Mouse (Mus musculus): Measurements from ENCODE around the gene Olfr283. TPM values are rescaled to one million over a fixed set of nuclear protein-coding genes. Genes with fewer than 3 reads are reported as not detected.

The Olfr283 gene
- polyA plus RNA-seq, 1 experiment from 2014 or later = not detected

DNA sequence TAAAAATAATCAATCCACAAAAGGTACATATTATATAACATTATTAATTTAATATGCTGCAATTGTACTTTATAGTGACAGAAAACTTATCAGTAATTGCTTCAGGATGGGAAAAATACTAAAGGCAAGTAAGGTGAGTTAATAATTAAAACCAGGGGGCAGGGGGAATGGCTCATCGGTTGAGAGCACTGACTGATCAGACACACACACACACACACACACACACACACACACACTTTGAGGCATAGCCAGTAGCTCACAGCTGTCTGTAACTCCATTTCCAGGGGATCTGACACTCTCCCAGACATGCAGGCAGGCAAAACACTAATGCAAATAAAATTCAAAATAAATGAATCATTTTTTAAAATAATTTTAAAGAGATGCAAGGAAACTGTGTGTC lies 16.4 kb upstream of the Olfr283 start:
- H3K27me3 ChIP-seq (replicated peaks) = no peaks in the 10 kb centered on the region
- WGBS = 75% methylated on average over 1 of the region's 1 CpGs

DNA sequence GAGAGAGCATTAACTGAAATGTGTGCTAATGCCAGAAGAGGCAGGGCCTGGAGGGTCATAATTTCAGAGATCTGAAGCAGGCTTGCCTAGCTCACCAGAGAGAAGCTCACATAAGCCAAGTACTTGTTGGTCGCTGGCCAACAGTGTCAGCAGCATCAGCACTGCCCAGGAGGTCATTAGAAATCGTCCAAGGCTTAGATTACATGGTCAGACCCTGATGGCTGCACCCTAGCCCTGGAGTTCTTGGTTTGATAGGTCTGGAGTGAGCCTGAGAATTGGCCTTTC lies 11.1 kb upstream of the Olfr283 start:
- H3K4me1 ChIP-seq = no peaks in the 10 kb centered on the region
- WGBS = 45% methylated on average over 2 of the region's 2 CpGs
- no peak for ATAC-seq (ENCODE audit: low FRiP score, low read depth)

More for the DNA sequence above, 16.4 kb upstream of the Olfr283 start:
- Histone ChIP-seq H3K4me3 (no peak overlapping the region), H3K4me1 (no peaks in the 10 kb centered on the region), H3K36me3 (no peaks in the 10 kb centered on the region), H3K9me3 (no peaks in the 10 kb centered on the region), H3K9ac (no peak overlapping the region), H3K4me2 (replicated peaks) (no peak overlapping the region), H3K27ac (no peak overlapping the region)
- ATAC-seq (ENCODE audit: low FRiP score, low read depth) = no peak

DNA sequence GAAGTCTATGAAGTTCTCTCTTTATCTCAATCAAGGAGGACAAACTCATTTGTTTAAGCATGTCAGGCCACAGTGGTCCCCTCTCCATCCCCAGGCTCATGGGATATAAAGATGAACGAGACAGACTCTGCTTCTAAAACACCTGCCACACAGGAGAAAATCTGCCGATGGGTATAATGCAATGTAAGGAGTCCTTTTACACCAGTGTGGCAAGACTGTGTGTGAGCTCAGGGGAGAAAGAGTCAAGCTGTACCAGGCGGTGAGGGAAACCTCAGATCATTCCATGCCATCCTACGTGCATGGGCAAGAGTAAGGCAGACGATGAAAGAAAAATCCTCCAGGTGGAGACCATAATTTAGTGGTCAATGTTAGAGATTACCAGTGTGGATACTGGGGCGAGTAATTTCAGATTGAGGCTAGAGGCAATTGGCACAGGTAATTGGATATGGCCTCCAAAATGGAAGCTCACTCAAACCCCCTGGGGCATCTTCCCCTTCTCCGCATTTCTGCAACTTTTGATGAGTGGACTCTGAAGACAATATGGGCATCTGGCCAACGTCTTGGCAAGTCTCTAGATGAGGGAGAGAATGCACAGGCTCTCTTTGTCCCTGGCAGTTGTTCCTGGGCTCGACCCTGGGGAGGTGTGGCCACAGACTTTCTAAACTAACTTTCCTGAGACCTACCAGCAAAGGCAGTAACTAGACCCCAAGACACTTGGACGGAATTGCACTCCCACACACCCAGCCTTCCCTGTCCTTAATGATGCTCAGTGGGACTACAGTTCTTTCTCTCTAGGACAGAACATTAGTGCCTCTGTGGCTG lies 10.5 kb upstream of the Olfr283 start:
- Histone ChIP-seq H3K4me2 (replicated peaks) (no peak overlapping the region), H3K9ac (no peak overlapping the region), H3K27me3 (replicated peaks) (no peaks in the 10 kb centered on the region), H3K36me3 (no peaks in the 10 kb centered on the region), H3K9me3 (no peaks in the 10 kb centered on the region), H3K4me1 (no peaks in the 10 kb centered on the region), H3K27ac (no peak overlapping the region), H3K4me3 (no peak overlapping the region)
- no peak for ATAC-seq (ENCODE audit: low FRiP score, low read depth)
- 75% methylated on average over 10 of the region's 10 CpGs for WGBS

More for the DNA sequence above, 11.1 kb upstream of the Olfr283 start:
- Histone ChIP-seq H3K4me3 (no peak overlapping the region), H3K9ac (no peak overlapping the region), H3K27me3 (replicated peaks) (no peaks in the 10 kb centered on the region), H3K27ac (no peak overlapping the region), H3K4me2 (replicated peaks) (no peak overlapping the region), H3K36me3 (no peaks in the 10 kb centered on the region), H3K9me3 (no peaks in the 10 kb centered on the region)

DNA sequence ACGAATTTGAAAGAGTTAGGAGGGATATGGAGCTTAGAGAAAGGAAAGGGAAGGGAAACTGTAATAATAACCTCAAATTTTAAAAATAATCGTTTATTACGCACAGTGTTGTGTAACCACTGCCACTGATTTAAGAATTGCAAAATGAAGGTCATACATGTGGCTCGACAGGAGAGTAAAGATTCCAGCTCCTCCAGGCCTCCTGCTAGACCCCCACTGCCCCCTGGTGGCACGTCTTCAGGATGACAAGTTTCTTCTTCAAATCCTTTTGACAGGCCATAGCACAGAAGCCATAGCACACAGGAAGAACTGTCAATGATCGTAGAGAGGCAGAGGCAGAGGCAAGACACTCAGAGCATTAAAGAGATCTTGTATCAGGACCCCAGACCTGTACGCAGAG lies 9.1 kb upstream of the Olfr283 start:
- no peaks in the 10 kb centered on the region for H3K36me3 ChIP-seq
- no peak overlapping the region for H3K4me3 ChIP-seq
- no peak overlapping the region for H3K4me2 ChIP-seq (replicated peaks)
- H3K9me3 ChIP-seq = no peaks in the 10 kb centered on the region
- no peaks in the 10 kb centered on the region for H3K4me1 ChIP-seq
- ATAC-seq (ENCODE audit: low FRiP score, low read depth) = no peak
- H3K27me3 ChIP-seq (replicated peaks) = no peaks in the 10 kb centered on the region
- 36% methylated on average over 7 of the region's 7 CpGs for WGBS
- no peak overlapping the region for H3K9ac ChIP-seq
- no peak overlapping the region for H3K27ac ChIP-seq

DNA sequence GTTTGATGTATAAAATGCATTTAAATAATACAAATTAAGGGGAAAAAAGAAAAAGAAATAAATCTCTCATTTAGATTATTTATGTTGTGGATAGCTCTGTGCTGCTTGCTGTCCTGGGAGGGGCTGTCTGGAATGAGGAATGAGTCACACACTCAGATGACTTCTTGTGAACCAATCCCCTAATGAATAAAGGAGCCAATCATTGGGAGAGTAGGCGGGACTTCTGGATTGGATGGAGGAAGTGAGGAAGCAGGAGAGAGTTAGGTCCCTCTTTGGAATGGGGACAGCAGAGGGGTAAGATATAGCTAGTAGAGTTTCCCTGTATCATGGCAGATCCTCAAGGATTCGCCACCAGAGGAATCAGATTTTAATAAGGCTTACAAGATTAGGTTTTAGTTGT lies 6.9 kb upstream of the Olfr283 start:
- no peak overlapping the region for H3K4me2 ChIP-seq (replicated peaks)
- ATAC-seq (ENCODE audit: low FRiP score, low read depth) = no peak
- WGBS = 85% methylated on average over 2 of the region's 2 CpGs
- no peaks in the 10 kb centered on the region for H3K4me1 ChIP-seq
- no peak overlapping the region for H3K9ac ChIP-seq
- H3K27me3 ChIP-seq (replicated peaks) = no peaks in the 10 kb centered on the region
- H3K4me3 ChIP-seq = no peak overlapping the region
- no peak overlapping the region for H3K27ac ChIP-seq
- H3K9me3 ChIP-seq = no peaks in the 10 kb centered on the region
- H3K36me3 ChIP-seq = no peaks in the 10 kb centered on the region

DNA sequence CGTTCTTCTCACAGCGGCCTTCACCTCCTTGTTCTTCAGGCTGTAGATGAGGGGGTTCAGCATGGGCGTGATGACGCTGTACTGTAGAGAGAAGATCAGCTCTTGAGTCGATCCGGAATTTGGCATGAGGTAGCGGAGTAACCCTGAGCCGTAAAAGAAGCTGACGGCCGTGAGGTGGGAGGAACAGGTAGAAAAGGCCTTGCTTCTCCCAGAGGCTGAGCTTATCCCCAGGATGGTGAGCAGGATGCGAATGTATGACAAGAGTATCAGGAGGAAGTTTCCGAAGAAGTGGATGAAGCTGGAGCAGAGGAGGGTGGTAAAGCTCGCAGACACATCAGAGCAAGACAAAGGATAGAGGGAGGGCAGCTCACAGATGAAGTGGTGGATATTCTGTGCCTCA lies 2.5 kb downstream of the Olfr283 start:
- Histone ChIP-seq H3K4me1 (no peaks in the 10 kb centered on the region), H3K4me2 (replicated peaks) (no peak overlapping the region), H3K27ac (no peak overlapping the region), H3K36me3 (no peaks in the 10 kb centered on the region), H3K27me3 (replicated peaks) (no peaks in the 10 kb centered on the region), H3K9me3 (no peaks in the 10 kb centered on the region), H3K9ac (no peak overlapping the region), H3K4me3 (no peak overlapping the region)
- ATAC-seq (ENCODE audit: low FRiP score, low read depth) = no peak
- 92% methylated on average over 13 of the region's 13 CpGs for WGBS

DNA sequence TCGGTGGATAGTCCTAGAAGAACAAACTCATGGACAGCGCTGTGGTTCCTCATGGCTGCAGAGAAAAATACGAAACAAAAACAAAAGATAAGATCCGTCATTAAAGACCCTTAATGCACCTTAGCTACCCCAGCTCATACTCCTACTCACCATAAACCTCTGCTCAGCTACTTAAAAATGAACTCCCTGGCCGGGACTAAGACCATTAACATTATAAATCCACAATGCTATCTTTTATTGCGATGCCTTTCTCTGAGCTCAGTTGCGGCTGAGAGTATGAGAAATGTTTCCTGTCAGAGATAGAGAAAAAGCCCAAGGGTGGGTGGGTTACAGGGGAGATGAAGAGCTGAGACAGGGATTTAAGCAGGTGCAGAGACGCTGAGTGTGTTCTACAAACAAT lies 39.9 kb downstream of the Olfr283 start, which contains the start of gene Olfr284:
Gene Olfr284, minus strand, starts transcription at position 101 of the 400 bp plus-strand sequence.
- ATAC-seq (ENCODE audit: low FRiP score, low read depth) = no peak
- H3K4me3 ChIP-seq = no peak within 1 kb of the TSS
- 89% methylated on average over 8 of the region's 8 CpGs for WGBS

More for the DNA sequence above, 39.9 kb downstream of the Olfr283 start, which contains the start of gene Olfr284:
- H3K4me2 ChIP-seq (replicated peaks) = no peak within 1 kb of the TSS
- no peaks in the 10 kb centered on the region for H3K4me1 ChIP-seq
- H3K9ac ChIP-seq = no peak within 1 kb of the TSS
- no peaks in the 10 kb centered on the region for H3K36me3 ChIP-seq
- H3K27me3 ChIP-seq (replicated peaks) = no peaks in the 10 kb centered on the region
- no peaks in the 10 kb centered on the region for H3K9me3 ChIP-seq
- no peak within 1 kb of the TSS for H3K27ac ChIP-seq

Other genes with a start within 250 kb of the Olfr283 start
- 51.4 and 52.1 TPM in 2 replicates for gene Asb8, start 215.3 kb downstream of the Olfr283 start, polyA plus RNA-seq (2016; fragmentation: Nextera tagmentation; extraction: Ambion mirVana)
- 22.5 and 24.0 TPM in 2 replicates for gene Ccdc184, start 213.8 kb downstream of the Olfr283 start, polyA plus RNA-seq (2016; fragmentation: Nextera tagmentation; extraction: Ambion mirVana)
- gene Olfr288, start 185.4 kb downstream of the Olfr283 start, polyA plus RNA-seq (2016; fragmentation: Nextera tagmentation; extraction: Ambion mirVana) = not detected in 2 replicates
- gene Gm44579, start 160.0 kb downstream of the Olfr283 start, polyA plus RNA-seq (2016; fragmentation: Nextera tagmentation; extraction: Ambion mirVana) = not detected in 2 replicates
- 0.15 TPM in 1 of 2 replicates, not detected in the other for gene Olfr287, start 159.9 kb downstream of the Olfr283 start, polyA plus RNA-seq (2016; fragmentation: Nextera tagmentation; extraction: Ambion mirVana)
- not detected in 2 replicates for gene Olfr286, start 146.5 kb downstream of the Olfr283 start, polyA plus RNA-seq (2016; fragmentation: Nextera tagmentation; extraction: Ambion mirVana)
- gene H1fnt, start 123.7 kb downstream of the Olfr283 start, polyA plus RNA-seq (2016; fragmentation: Nextera tagmentation; extraction: Ambion mirVana) = not detected in 2 replicates
- gene Zfp641, start 84.8 kb downstream of the Olfr283 start, polyA plus RNA-seq (2016; fragmentation: Nextera tagmentation; extraction: Ambion mirVana) = 2.9 and 3.5 TPM in 2 replicates
- not detected in 2 replicates for gene Olfr285, start 63.6 kb downstream of the Olfr283 start, polyA plus RNA-seq (2016; fragmentation: Nextera tagmentation; extraction: Ambion mirVana)
- not detected in 2 replicates for gene Olfr284, start 40.0 kb downstream of the Olfr283 start, polyA plus RNA-seq (2016; fragmentation: Nextera tagmentation; extraction: Ambion mirVana)
- not detected in 2 replicates for gene Olfr282, start 50.3 kb upstream of the Olfr283 start, polyA plus RNA-seq (2016; fragmentation: Nextera tagmentation; extraction: Ambion mirVana)
- not detected in 2 replicates for gene Olfr281, start 71.6 kb upstream of the Olfr283 start, polyA plus RNA-seq (2016; fragmentation: Nextera tagmentation; extraction: Ambion mirVana)
- gene OR5BS1P, start 89.0 kb upstream of the Olfr283 start, polyA plus RNA-seq (2016; fragmentation: Nextera tagmentation; extraction: Ambion mirVana) = not detected in 2 replicates
- gene Lalba, start 101.8 kb upstream of the Olfr283 start, polyA plus RNA-seq (2016; fragmentation: Nextera tagmentation; extraction: Ambion mirVana) = not detected in 2 replicates
- not detected in 2 replicates for gene Olfr279, start 111.5 kb upstream of the Olfr283 start, polyA plus RNA-seq (2016; fragmentation: Nextera tagmentation; extraction: Ambion mirVana)
- gene Kansl2, start 153.3 kb upstream of the Olfr283 start, polyA plus RNA-seq (2016; fragmentation: Nextera tagmentation; extraction: Ambion mirVana) = 169 and 183 TPM in 2 replicates
- 65.7 and 65.8 TPM in 2 replicates for gene Ccnt1, start 190.0 kb upstream of the Olfr283 start, polyA plus RNA-seq (2016; fragmentation: Nextera tagmentation; extraction: Ambion mirVana)
- not detected in 2 replicates for gene 4930415O20Rik, start 190.1 kb upstream of the Olfr283 start, polyA plus RNA-seq (2016; fragmentation: Nextera tagmentation; extraction: Ambion mirVana)
- gene Adcy6, start 229.1 kb upstream of the Olfr283 start, polyA plus RNA-seq (2016; fragmentation: Nextera tagmentation; extraction: Ambion mirVana) = 14.5 and 16.3 TPM in 2 replicates
- 108 and 127 TPM in 2 replicates for gene Cacnb3, start 249.9 kb upstream of the Olfr283 start, polyA plus RNA-seq (2016; fragmentation: Nextera tagmentation; extraction: Ambion mirVana)